Mouse (Mus musculus): ENCODE data around the gene Nmur1.

- TF ChIP-seq CTCF (IDR thresholded peaks at IDR 0.05; ENCODE audit: low read depth) (no peak), EP300 (IDR thresholded peaks at IDR 0.05; ENCODE audit: low read depth) (no peak)
Measured at GRCm38 (mm10) chr1:86421007-86421406, 5.0 kb downstream of the Nmur1 start.
